ENCODE assay signal across 8 mouse cellular contexts in the genomic region with DNA sequence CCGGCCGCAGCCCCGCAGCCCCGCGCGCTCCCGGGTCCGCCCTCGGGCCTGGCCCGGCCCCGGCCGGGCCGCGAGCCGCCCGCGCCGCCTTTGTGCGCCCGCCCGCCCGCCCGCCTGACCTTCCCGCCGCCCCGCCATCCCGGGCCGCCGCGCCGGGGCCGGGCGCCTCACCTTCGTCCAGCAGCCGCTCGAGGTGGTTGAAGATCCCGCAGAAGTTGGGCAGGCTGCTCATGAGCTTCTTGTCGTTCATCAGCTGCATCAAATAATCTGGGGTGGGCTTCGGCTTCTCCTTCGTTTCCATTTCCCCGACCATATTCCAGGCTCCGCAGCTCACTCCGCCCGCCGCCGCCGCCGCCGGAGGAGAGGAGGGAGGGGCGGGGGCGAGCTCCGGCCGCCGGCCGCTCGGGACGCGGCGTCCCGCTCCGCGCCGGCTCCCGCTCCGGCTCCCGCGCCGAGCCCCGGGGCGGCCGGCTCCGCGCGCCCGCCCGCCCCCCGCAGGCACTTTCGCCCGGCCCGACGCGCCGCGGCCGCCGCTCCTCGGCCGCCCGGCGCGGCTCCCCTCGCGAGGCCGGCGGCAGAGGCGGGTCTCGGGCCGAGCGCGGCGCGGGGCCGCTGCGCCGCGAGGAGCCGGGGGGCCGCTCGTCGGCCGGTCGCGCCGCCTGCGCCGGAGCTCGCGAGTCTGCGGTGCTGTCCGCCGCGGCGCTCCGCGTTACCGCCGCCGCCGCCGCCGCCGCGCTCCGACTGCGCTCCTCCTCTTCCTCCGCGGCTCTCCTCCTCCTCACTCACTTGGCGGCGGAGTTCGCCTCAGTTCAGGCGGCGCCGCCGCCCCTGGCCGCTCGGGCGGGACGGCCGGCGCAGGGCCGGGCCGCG. TPM values are rescaled to one million over a fixed set of nuclear protein-coding genes. Genes with fewer than 3 reads are reported as not detected.
DNase-seq lines count a peak whose midpoint lies in the region; ATAC-seq lines count a peak whose summit lies in the region.

No protein-coding gene starts in this region.

- peak; percentile 32; the same call in 1 of the 2 replicates for ATAC-seq in hindbrain, embryonic 13.5 days (ENCODE audit: low FRiP score)

- DNase-seq in T-cell, adult 2 months (ENCODE audit: low spot score): peak; percentile 71
- DNase-seq in cerebellum, adult 9-11 months: peak; percentile 80
- peak; percentile 54 to 72 for DNase-seq in frontal cortex, postnatal 36 days (ENCODE audit: low spot score in 2 of 2)
- DNase-seq in left cerebral cortex, adult 18-20 months (ENCODE audit: low spot score in 2 of 2): peak; percentile 69 to 80
- peak; percentile 82 to 90 for DNase-seq in lung, postnatal 4 days
- DNase-seq in right cerebral cortex, postnatal 14 days: peak; percentile 79
- peak; percentile 58 to 78 for DNase-seq in urinary bladder, postnatal 36 days (ENCODE audit: low spot score in 2 of 2)

- peak overlapping the region; percentile 97 for H3K9ac ChIP-seq in hindbrain, embryonic 13.5 days

- peak overlapping the region; percentile 67 for H3K4me2 ChIP-seq in hindbrain, embryonic 13.5 days

- H3K36me3 ChIP-seq in hindbrain, embryonic 13.5 days: no peaks in the 10 kb centered on the region

- peak overlapping the region; percentile 90 for H3K4me3 ChIP-seq in hindbrain, embryonic 13.5 days

- H3K27ac ChIP-seq in hindbrain, embryonic 13.5 days: peak overlapping the region; percentile 99

- H3K9me3 ChIP-seq in hindbrain, embryonic 13.5 days: no peaks in the 10 kb centered on the region

- no peaks in the 10 kb centered on the region for H3K27me3 ChIP-seq in hindbrain, embryonic 13.5 days

- H3K4me1 ChIP-seq in hindbrain, embryonic 13.5 days (replicated peaks): peaks cover 26% of the 10 kb centered on the region

- 1% methylated on average over 39 of the region's 153 CpGs for WGBS in hindbrain, embryonic 13.5 days

RNA-seq across cellular contexts. Expression of gene Qk, which starts 0.9 kb away (rescaled TPM):
- polyA plus RNA-seq in hindbrain, embryonic 13.5 days (2015; fragmentation: Nextera tagmentation; extraction: Ambion mirVana): 47.6 and 52.5 TPM in 2 replicates
- 100 to 1,000 TPM; 299 to 327 TPM for total RNA-seq in left cerebral cortex, adult 18-20 months (2021)

Comparison
In these comparisons a context has a peak if more than half of its experiments do, and no peak if none do; other contexts are left out.
1. Peak in every context shown above with its lines: DNase-seq, ATAC-seq, H3K4me3 ChIP-seq and H3K27ac ChIP-seq.